Mouse (Mus musculus) layer of hippocampus, postnatal 14 days (tissue): ENCODE results near the gene Poll. TPM values are rescaled to one million over a fixed set of nuclear protein-coding genes. Genes with fewer than 3 reads are reported as not detected.
A peak's percentile ranks its signal among the peaks of the same experiment; 100 is the strongest.

ENCODE experiments used
- DNase-seq, 2 experiments: peaks; one replicate each; pipeline ENCODE4 v3.0.0; 2021 to 2022; ENCODE audit warnings: low spot score in 2 of 2, mixed read lengths in 1 of 2
- total RNA-seq, 2 experiments: library from RNA; stranded (reverse); gene quantifications; 2 replicates each; pipeline ENCODE4 v1.2.3; 2021

Poll gene
- total RNA-seq, 2 experiments from 2014 or later, result 7.5 to 8.0 TPM

DNA sequence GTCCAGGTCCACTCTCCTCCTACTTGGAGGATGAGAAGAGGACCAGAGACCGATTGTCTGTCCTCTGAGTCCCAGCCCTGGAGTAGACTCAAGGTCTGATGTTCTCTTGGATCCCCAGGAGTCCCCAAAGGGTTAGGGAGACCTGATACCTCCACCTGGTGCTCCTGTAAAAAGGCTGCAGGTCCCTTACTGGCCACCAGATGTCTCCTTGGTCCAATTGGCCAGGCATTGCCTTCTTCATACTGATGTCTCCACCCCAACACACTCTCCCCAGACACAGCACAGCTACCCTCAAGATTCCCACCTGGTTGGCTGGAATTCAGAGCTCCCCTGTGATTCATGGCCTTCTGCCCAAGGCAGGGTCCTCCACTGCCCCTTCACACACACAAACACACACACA is 22.8 kb downstream of the Poll start:
- DNase-seq, result no peak

GRCm38 (mm10) chr19:45535929-45536328 is 24.4 kb downstream of the Poll start:
- no peak for DNase-seq

GRCm38 (mm10) chr19:45535214-45535735 is 25.1 kb downstream of the Poll start:
- DNase-seq, result no peak

- DNase-seq, result no peak
Observed at GRCm38 (mm10) chr19:45533617-45534016, 26.7 kb downstream of the Poll start.

GRCm38 (mm10) chr19:45531554-45531953 is 28.8 kb downstream of the Poll start:
- no peak for DNase-seq

GRCm38 (mm10) chr19:45530200-45530995 is 29.9 kb downstream of the Poll start:
- DNase-seq, result no peak

DNA sequence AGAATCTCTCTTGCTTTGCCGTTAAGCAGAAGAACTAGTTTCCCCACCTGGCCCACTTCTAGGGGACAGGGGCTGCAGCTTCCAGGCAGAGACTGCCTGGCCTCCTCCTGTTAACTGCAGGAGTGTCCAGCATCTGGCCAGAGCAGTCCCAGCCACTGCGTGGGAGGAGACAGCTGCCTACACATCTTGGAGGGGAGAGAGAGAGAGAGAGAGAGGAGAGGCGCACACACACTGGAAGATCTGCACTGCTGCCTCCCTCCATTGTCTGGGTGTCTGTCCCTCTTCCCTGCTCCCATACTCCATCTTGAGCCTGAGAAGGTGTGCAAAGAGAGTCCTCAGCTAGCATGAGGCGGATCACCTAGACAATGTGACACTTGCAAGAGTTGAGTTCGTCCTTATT is 31.0 kb downstream of the Poll start:
- DNase-seq, result no peak

DNA sequence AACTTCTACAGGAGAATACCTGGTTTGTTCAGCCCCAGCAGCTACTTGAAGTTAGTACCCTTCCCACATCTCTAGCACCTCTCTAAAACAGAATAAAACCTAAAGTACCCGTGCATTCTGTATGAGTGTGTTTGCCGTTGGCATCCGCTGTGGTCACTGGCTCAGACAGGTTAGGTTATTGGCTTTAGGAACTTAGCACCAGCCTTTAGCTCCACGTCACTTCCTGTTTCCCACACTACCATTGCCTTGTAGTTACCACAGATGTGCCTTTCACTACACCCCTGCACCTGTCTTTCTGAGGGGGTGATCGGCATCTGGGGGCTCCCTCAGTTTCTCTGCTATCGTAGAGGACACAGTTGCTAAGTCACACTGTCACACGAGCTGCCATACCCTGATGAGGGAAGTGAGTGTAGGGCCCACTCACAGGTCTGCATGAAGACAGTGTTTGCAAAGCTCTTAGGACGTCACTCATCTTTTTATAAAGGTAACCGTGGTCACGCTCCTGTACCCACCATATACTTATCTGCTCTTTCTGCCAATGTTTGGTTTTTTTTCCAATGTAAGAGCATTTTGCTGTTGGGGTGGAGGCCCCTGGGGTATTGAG is 32.3 kb downstream of the Poll start:
- no peak for DNase-seq

GRCm38 (mm10) chr19:45527382-45527781 is 32.9 kb downstream of the Poll start:
- no peak for DNase-seq

DNA sequence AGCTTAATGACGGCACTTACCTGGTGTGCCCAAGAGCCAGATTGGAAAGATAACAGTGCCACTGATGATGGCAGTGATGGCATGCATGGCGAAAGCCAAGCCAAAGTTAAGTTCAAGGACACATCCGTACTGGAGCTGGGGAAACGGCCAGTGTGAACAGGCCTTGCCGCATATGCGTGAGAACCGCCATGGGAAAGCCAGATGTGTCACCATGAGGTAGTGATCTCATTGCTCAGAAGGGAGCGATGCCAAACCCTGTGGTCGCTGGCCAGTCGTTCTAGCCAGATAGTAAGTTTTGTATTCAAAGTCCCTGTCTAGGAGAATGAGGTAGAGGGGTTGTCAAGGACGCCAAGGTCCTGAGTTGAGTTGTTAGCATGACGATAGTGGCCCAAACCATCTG is 44.1 kb downstream of the Poll start:
- no peak for DNase-seq

GRCm38 (mm10) chr19:45515341-45515740 is 45.0 kb downstream of the Poll start:
- DNase-seq, result no peak

DNA sequence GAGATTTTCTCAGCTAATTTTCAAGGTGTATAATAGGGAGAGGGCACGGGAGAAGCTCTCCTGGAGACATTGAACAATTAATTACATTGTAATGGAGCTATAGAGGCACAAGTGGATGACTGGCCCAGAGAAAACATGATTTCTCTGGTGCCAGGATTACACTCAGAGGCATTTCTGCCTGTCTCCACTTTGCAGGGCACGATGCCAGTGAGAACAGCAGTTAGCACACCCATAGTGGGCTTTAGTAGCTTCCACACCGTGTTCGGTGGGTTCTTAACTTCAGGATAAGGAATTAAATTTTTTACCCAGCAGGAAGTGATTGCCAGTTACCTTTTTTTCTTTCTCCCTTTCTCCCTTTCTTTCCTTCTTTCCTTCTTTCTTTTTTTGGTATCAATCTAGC is 48.9 kb downstream of the Poll start:
- DNase-seq, result no peak

DNA sequence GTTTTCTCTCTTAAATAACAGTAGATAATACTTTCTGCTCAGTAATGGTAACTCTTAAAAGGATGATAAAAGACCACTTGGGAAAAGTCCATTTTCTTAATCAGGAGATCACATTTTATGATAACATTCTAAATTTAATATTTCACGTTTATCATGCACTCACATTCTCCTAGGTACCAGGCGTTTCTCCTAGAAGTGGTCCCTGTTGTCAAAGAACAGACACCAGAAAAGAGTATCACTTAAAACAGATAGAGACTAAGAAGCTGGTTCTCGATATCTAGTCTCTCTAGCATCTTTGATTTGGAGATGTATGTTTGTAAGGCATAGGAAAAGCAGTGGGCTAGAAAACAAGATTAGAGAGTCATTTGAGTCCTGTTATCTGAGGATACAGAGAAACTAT is 49.7 kb downstream of the Poll start:
- no peak for DNase-seq

DNA sequence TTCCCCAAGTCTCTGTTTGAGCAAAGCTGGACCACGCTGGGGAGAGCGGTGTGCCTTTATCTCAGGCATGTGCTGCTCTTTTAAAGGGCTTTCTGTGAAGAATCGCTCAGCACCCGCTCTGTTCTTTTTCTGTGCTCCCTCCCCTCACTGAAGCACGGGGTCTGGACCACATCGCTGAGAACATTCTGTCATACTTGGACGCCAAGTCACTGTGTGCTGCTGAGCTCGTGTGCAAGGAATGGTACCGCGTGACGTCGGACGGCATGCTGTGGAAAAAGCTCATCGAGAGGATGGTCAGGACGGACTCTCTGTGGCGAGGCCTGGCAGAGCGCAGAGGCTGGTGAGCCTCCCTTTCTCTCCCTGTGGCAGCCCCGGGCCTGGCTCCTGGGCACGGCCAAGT is 52.8 kb downstream of the Poll start:
- DNase-seq, result peak in 1 of 2 experiments; percentile 37

GRCm38 (mm10) chr19:45505446-45505845 is 54.9 kb downstream of the Poll start:
- no peak for DNase-seq

Other genes with a start within 250 kb of the Poll start
- gene Btrc, start 196.8 kb downstream of the Poll start, total RNA-seq, result 10 to 100 TPM; 82.3 to 90.2 TPM
- gene Gm17018, start 84 bp upstream of the Poll start, total RNA-seq, result 10 to 100 TPM; 55.2 to 55.4 TPM
- gene Fbxw4, start 99.8 kb upstream of the Poll start, total RNA-seq, result 10 to 100 TPM; 31.9 to 32.1 TPM
- not detected for gene Fgf8, start 182.4 kb upstream of the Poll start, total RNA-seq
- gene Npm3, start 189.1 kb upstream of the Poll start, total RNA-seq, result 10 to 100 TPM; 11.9 to 12.9 TPM
- 100 to 1,000 TPM; 133 to 136 TPM for gene Mgea5, start 223.3 kb upstream of the Poll start, total RNA-seq